Mouse (Mus musculus) heart, embryonic 16.5 days (tissue): ENCODE measurements around the gene Nfat5. TPM values are rescaled to one million over a fixed set of nuclear protein-coding genes. Genes with fewer than 3 reads are reported as not detected.
A peak's percentile ranks its signal among the peaks of the same experiment; 100 is the strongest.

Experiments
- ATAC-seq: fragments of 200-750 bp; cut with Nextera tagmentation; replicated peaks from 2 replicates; pipeline ENCODE4 v1.8.0; 2017; ENCODE audit warnings: moderate number of reproducible peaks; ENCODE audit not compliant: insufficient read depth, low FRiP score; ENCODE audit errors: extremely low read depth
- H3K27ac ChIP-seq: fragments of 300-500 bp; sonication (generic); 2 replicates; pipeline ENCODE4 v1.5.1; 2014; ENCODE audit warnings: mild to moderate bottlenecking, low read length, control low read depth, moderate library complexity
- H3K27me3 ChIP-seq: fragments of 300-500 bp; sonication (generic); 2 replicates; pipeline ENCODE4 v1.6.1; 2014; ENCODE audit warnings: low read length, mixed read lengths; ENCODE audit not compliant: control insufficient read depth, insufficient read depth
- H3K36me3 ChIP-seq: fragments of 300-500 bp; sonication (generic); 2 replicates; pipeline ENCODE4 v1.6.1; 2014; ENCODE audit not compliant: control insufficient read depth, insufficient read depth
- H3K4me1 ChIP-seq: fragments of 300-500 bp; sonication (generic); 2 replicates; pipeline ENCODE4 v1.6.1; 2014; ENCODE audit warnings: low read length, mixed read lengths; ENCODE audit not compliant: control insufficient read depth, insufficient read depth
- H3K4me2 ChIP-seq: fragments of 300-500 bp; sonication (generic); 2 replicates; pipeline ENCODE4 v1.6.1; 2014; ENCODE audit warnings: low read depth, mild to moderate bottlenecking, control low read depth, low read length
- H3K4me3 ChIP-seq: fragments of 300-500 bp; sonication (generic); 2 replicates; pipeline ENCODE4 v1.5.1; 2014; ENCODE audit warnings: mild to moderate bottlenecking, control low read depth, low read length
- H3K9ac ChIP-seq: fragments of 300-500 bp; sonication (generic); 2 replicates; pipeline ENCODE4 v1.6.1; 2014; ENCODE audit warnings: low read length, control low read depth
- H3K9me3 ChIP-seq: fragments of 300-500 bp; sonication (generic); replicated peaks from 2 replicates; pipeline ENCODE4 v1.6.1; 2016; ENCODE audit warnings: low read length; ENCODE audit not compliant: control insufficient read depth
- WGBS: fragments of 180-500 bp; shearing (Covaris S2); extraction: QIAGEN DNeasy Blood & Tissue Kit; methylation state at CpG from one replicate; pipeline ENCODE4 v1.1.7; 2014; 5-methylcytosine and 5-hydroxymethylcytosine counted together
- polyA plus RNA-seq: library from polyadenylated mRNA; unstranded; fragments of >200 nt; fragmentation: Nextera tagmentation; extraction: Ambion mirVana; gene quantifications from 2 replicates; pipeline ENCODE4 v1.2.1, GENCODE M21; 2015

Gene Nfat5
- polyA plus RNA-seq, 1 experiment from 2014 or later = 10.7 TPM

DNA sequence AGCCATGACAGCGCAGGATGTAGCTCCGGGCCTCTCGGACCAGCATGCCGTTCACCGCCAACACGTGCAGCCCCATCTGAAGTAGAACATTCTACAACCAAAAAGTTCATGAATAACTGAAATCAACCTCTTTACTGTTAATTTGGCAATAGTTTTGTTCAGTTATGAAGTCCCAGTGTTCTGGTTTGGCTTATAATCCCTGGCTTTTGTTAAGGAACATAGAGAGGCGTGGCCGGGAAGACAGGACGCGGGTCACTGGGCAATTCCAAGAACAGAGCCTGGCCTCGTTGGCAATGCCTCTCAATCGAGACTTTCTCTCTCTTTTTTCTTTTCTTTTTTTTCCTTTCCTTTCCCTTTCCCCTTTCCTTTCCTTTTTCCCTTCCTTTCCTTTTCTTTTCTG is 123.7 kb downstream of the Nfat5 start:
- Histone ChIP-seq H3K9ac (no peak overlapping the region), H3K4me1 (no peaks in the 10 kb centered on the region), H3K36me3 (peaks cover 60% of the 10 kb centered on the region), H3K9me3 (no peaks in the 10 kb centered on the region), H3K4me2 (no peak overlapping the region), H3K27me3 (no peaks in the 10 kb centered on the region), H3K27ac (no peak overlapping the region), H3K4me3 (no peak overlapping the region)
- 91% methylated on average over 12 of the region's 12 CpGs for WGBS
- ATAC-seq = no peak

DNA sequence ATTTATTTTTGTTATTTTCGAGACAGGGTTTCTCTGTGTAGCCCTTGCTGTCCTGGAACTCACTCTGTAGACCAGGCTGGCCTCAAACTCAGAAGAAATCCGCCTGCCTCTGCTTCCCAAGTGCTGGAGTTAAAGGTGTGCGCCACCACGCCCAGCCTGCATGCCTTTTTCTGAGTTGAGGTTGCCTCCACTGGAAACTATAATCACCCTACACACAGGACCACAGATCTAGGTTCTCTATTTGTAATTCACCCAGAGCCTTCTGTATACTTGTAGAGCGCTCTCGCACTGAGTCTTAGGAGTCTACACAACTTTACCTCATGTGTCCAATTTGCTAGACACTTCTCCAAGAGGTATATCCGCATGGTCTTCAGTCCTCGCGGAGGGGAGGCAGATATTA is 130.9 kb downstream of the Nfat5 start:
- 23% methylated on average over 9 of the region's 9 CpGs for WGBS
- H3K4me2 ChIP-seq = peak overlapping the region; percentile 85
- H3K27me3 ChIP-seq = no peaks in the 10 kb centered on the region
- H3K36me3 ChIP-seq = peaks cover 22% of the 10 kb centered on the region
- H3K9me3 ChIP-seq = no peaks in the 10 kb centered on the region
- no peak for ATAC-seq
- peaks cover 13% of the 10 kb centered on the region for H3K4me1 ChIP-seq
- peak overlapping the region; percentile 50 for H3K27ac ChIP-seq
- H3K4me3 ChIP-seq = peak overlapping the region; percentile 81
- H3K9ac ChIP-seq = peak overlapping the region; percentile 86

DNA sequence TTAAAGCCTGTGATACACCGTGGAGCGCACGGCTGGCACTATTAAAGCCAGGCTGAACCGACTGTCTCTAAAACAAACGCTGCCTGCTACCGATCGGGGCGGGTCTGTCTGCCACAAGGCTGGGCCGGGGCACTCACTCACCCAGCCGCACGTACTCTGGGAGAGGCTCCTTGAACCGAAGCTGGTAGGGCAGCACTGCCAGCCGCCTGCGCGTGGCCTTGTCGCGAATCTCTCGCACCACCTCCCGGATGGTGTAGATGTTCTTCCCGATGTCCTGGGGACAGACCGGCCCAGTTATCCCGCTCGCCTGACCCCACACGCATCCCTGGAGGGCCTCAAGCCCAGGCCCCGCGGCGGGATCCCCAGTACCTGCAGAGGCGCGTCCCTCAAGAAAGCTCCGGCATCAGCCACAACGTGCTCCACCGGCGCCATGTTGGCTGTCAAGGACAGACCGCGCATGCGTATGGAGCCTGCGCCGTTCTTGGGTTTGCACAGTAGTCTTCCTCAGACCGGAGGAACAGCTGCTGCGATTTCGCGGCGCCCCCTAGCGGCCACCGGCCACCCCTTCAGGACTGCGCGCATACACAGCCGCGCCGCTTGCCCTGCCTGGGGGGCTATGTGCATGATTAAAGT is 131.4 kb downstream of the Nfat5 start, which contains the start of gene Nob1:
Nob1 (minus strand) TSS at position 455 of the 633 bp plus-strand sequence.
- H3K27me3 ChIP-seq = no peaks in the 10 kb centered on the region
- peaks cover 22% of the 10 kb centered on the region for H3K36me3 ChIP-seq
- H3K9me3 ChIP-seq = no peaks in the 10 kb centered on the region
- peak within 1 kb of the TSS; percentile 85 for H3K4me2 ChIP-seq
- H3K9ac ChIP-seq = peak within 1 kb of the TSS; percentile 86
- WGBS = under 1% methylated on average over 50 of the region's 50 CpGs
- H3K27ac ChIP-seq = peak within 1 kb of the TSS; percentile 50
- ATAC-seq = peak; percentile 99
- H3K4me3 ChIP-seq = peak within 1 kb of the TSS; percentile 81
- peaks cover 13% of the 10 kb centered on the region for H3K4me1 ChIP-seq

DNA sequence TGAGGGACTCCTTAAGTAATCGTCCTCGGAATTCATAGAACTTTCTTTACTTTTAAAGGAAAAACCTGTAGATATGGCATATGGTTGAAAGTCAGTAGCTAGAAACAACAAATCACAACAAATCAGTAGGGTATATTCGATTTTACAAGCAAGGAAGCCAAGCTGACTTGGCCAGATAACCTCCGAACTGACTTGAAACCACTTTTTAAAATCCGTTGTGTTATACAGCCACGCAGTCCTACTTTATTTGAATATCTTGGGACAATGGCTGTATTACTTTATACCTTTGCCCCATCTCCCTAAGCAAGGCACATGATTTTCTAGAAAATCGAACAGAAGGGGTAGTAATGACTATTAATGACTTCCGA is 131.9 kb downstream of the Nfat5 start:
- no peaks in the 10 kb centered on the region for H3K27me3 ChIP-seq
- H3K9ac ChIP-seq = no peak overlapping the region
- peaks cover 13% of the 10 kb centered on the region for H3K4me1 ChIP-seq
- H3K4me2 ChIP-seq = peak overlapping the region; percentile 85
- H3K27ac ChIP-seq = no peak overlapping the region
- WGBS = 40% methylated on average over 8 of the region's 8 CpGs
- no peaks in the 10 kb centered on the region for H3K9me3 ChIP-seq
- no peak for ATAC-seq
- peaks cover 17% of the 10 kb centered on the region for H3K36me3 ChIP-seq
- H3K4me3 ChIP-seq = peak overlapping the region; percentile 3; the same call in 1 of the 2 replicates

Other genes starting within 250 kb of the Nfat5 start
- gene Pdf, start 244.9 kb upstream of the Nfat5 start, polyA plus RNA-seq = 51.0 and 53.2 TPM in 2 replicates
- gene Cog8, start 236.8 kb upstream of the Nfat5 start, polyA plus RNA-seq = 27.6 and 27.9 TPM in 2 replicates
- 45.3 and 49.9 TPM in 2 replicates for gene Nip7, start 236.6 kb upstream of the Nfat5 start, polyA plus RNA-seq
- 0.17 TPM in 1 of 2 replicates, not detected in the other for gene Tmed6, start 227.8 kb upstream of the Nfat5 start, polyA plus RNA-seq
- 10.0 and 10.2 TPM in 2 replicates for gene Terf2, start 196.9 kb upstream of the Nfat5 start, polyA plus RNA-seq
- 54.3 and 54.9 TPM in 2 replicates for gene Cyb5b, start 142.8 kb upstream of the Nfat5 start, polyA plus RNA-seq
- 19.3 and 31.6 TPM in 2 replicates for gene Nqo1, start 109.7 kb downstream of the Nfat5 start, polyA plus RNA-seq
- gene Nob1, start 131.6 kb downstream of the Nfat5 start, polyA plus RNA-seq = 55.1 and 55.5 TPM in 2 replicates
- gene Wwp2, start 142.9 kb downstream of the Nfat5 start, polyA plus RNA-seq = 30.3 and 31.4 TPM in 2 replicates